Mouse (Mus musculus): Measurements from ENCODE around the gene Kank3.
"Not testable (repeated sequence)": the region's sequence is repeated elsewhere in the genome, so short reads cannot be mapped to it uniquely, and the experiment has no call there.

The Kank3 gene

GRCm38 (mm10) chr17:33807181-33807888 lies 3.0 kb upstream of the Kank3 start:
- no peak for DNase-seq (ENCODE audit: low read depth)

- DNase-seq (ENCODE audit: low read depth), result no peak
Observed at GRCm38 (mm10) chr17:33808192-33808591, 2.1 kb upstream of the Kank3 start.

- no peak for DNase-seq (ENCODE audit: low read depth)
Observed at GRCm38 (mm10) chr17:33811142-33811516, 810 bp downstream of the Kank3 start.

- no peak for DNase-seq (ENCODE audit: low read depth)
Observed at GRCm38 (mm10) chr17:33812475-33812874, 2.2 kb downstream of the Kank3 start.

- no peak for DNase-seq (ENCODE audit: low read depth)
Observed at GRCm38 (mm10) chr17:33812990-33813389, 2.7 kb downstream of the Kank3 start.

GRCm38 (mm10) chr17:33815399-33815798 lies 5.1 kb downstream of the Kank3 start:
- no peak for DNase-seq (ENCODE audit: low read depth)

GRCm38 (mm10) chr17:33816612-33817011 lies 6.3 kb downstream of the Kank3 start:
- no peak for DNase-seq (ENCODE audit: low read depth)

GRCm38 (mm10) chr17:33817184-33817968 lies 7.1 kb downstream of the Kank3 start:
- DNase-seq (ENCODE audit: low read depth), result peak; percentile 78

GRCm38 (mm10) chr17:33817969-33818643 lies 7.8 kb downstream of the Kank3 start:
- no peak for DNase-seq (ENCODE audit: low read depth)

GRCm38 (mm10) chr17:33822436-33822959 lies 12.2 kb downstream of the Kank3 start:
- no peak for DNase-seq (ENCODE audit: low read depth)

- not testable (repeated sequence) for DNase-seq (ENCODE audit: low read depth)
Observed at GRCm38 (mm10) chr17:33823171-33823570, 12.9 kb downstream of the Kank3 start.

GRCm38 (mm10) chr17:33824084-33824996 lies 14.0 kb downstream of the Kank3 start, which contains the start of the genes Rps28 and Ndufa7:
Gene Rps28, minus strand, starts transcription at chr17:33824562.
Gene Ndufa7, plus strand, starts transcription at chr17:33824572.
- DNase-seq (ENCODE audit: low read depth), result peak; percentile 95

GRCm38 (mm10) chr17:33824997-33825330 lies 14.6 kb downstream of the Kank3 start:
- not testable (repeated sequence) for DNase-seq (ENCODE audit: low read depth)

- DNase-seq (ENCODE audit: low read depth), result no peak
Observed at GRCm38 (mm10) chr17:33825462-33825861, 15.1 kb downstream of the Kank3 start.

GRCm38 (mm10) chr17:33826850-33827249 lies 16.5 kb downstream of the Kank3 start:
- DNase-seq (ENCODE audit: low read depth), result peak; percentile 49

- no peak for DNase-seq (ENCODE audit: low read depth)
Observed at GRCm38 (mm10) chr17:33828892-33829291, 18.6 kb downstream of the Kank3 start.

- DNase-seq (ENCODE audit: low read depth), result no peak
Observed at GRCm38 (mm10) chr17:33829561-33829960, 19.2 kb downstream of the Kank3 start.

GRCm38 (mm10) chr17:33842966-33843795 lies 32.9 kb downstream of the Kank3 start, which contains the start of gene Cd320:
Gene Cd320, plus strand, starts transcription at chr17:33843091.
- DNase-seq (ENCODE audit: low read depth), result peak; percentile 81

- no peak for DNase-seq (ENCODE audit: low read depth)
Observed at GRCm38 (mm10) chr17:33844196-33844595, 33.9 kb downstream of the Kank3 start.

- no peak for DNase-seq (ENCODE audit: low read depth)
Observed at GRCm38 (mm10) chr17:33848139-33848538, 37.8 kb downstream of the Kank3 start.
